Mouse (Mus musculus) cerebellum, postnatal 10 days (tissue): Measurements from ENCODE around the gene Erv3.

Source experiments
- DNase-seq, 2 experiments: peaks; one replicate each; pipeline ENCODE4 v3.0.0; 2021; ENCODE audit warnings: mixed read lengths in 2 of 2

The Erv3 gene

GRCm38 (mm10) chr2:131859721-131860120 is at the start of gene Erv3:
Gene Erv3, minus strand, starts transcription at chr2:131859747.
- no peak for DNase-seq

- no peak for DNase-seq
These were observed 49.4 kb upstream of the Erv3 start for GRCm38 (mm10) chr2:131908906-131909305.

GRCm38 (mm10) chr2:131908351-131908861 is 48.9 kb upstream of the Erv3 start:
- no peak for DNase-seq

- no peak for DNase-seq
These were observed 47.8 kb upstream of the Erv3 start for GRCm38 (mm10) chr2:131907311-131907710.

- DNase-seq: peak; percentile 67 to 79
These were observed 47.3 kb upstream of the Erv3 start for GRCm38 (mm10) chr2:131906846-131907245.

- no peak for DNase-seq
These were observed 46.7 kb upstream of the Erv3 start for GRCm38 (mm10) chr2:131906266-131906665.

GRCm38 (mm10) chr2:131905776-131906175 is 46.2 kb upstream of the Erv3 start:
- no peak for DNase-seq

GRCm38 (mm10) chr2:131905025-131905424 is 45.5 kb upstream of the Erv3 start:
- no peak for DNase-seq

GRCm38 (mm10) chr2:131902867-131903266 is 43.3 kb upstream of the Erv3 start:
- DNase-seq: no peak

GRCm38 (mm10) chr2:131902423-131902822 is 42.9 kb upstream of the Erv3 start:
- no peak for DNase-seq

GRCm38 (mm10) chr2:131897336-131898109 is 38.0 kb upstream of the Erv3 start:
- no peak for DNase-seq

- no peak for DNase-seq
These were observed 36.5 kb upstream of the Erv3 start for GRCm38 (mm10) chr2:131896011-131896410.

- no peak for DNase-seq
These were observed 35.6 kb upstream of the Erv3 start for GRCm38 (mm10) chr2:131895106-131895505.

GRCm38 (mm10) chr2:131892534-131892933 is 33.0 kb upstream of the Erv3 start:
- no peak for DNase-seq

- no peak for DNase-seq
These were observed 28.7 kb upstream of the Erv3 start for GRCm38 (mm10) chr2:131888233-131888632.

- no peak for DNase-seq
These were observed 27.1 kb upstream of the Erv3 start for GRCm38 (mm10) chr2:131886503-131887160.

GRCm38 (mm10) chr2:131883136-131883535 is 23.6 kb upstream of the Erv3 start:
- no peak for DNase-seq

- DNase-seq: no peak
These were observed 22.2 kb upstream of the Erv3 start for GRCm38 (mm10) chr2:131881766-131882165.

GRCm38 (mm10) chr2:131876551-131877265 is 17.2 kb upstream of the Erv3 start:
- DNase-seq: peak; percentile 14 to 22

GRCm38 (mm10) chr2:131873376-131873775 is 13.8 kb upstream of the Erv3 start:
- DNase-seq: no peak

- DNase-seq: no peak
These were observed 9.4 kb upstream of the Erv3 start for GRCm38 (mm10) chr2:131868983-131869382.

GRCm38 (mm10) chr2:131866676-131867075 is 7.1 kb upstream of the Erv3 start:
- no peak for DNase-seq

GRCm38 (mm10) chr2:131864262-131864796 is 4.8 kb upstream of the Erv3 start:
- DNase-seq: no peak
